Mouse (Mus musculus): Measurements from ENCODE around the gene Gm7271.

Gene Gm7271

GRCm38 (mm10) chr5:76483811-76484210, at the start of gene Gm7271:
Gene Gm7271 (plus strand): TSS chr5:76484040.
- no peak for DNase-seq

- DNase-seq, result no peak
Observed at GRCm38 (mm10) chr5:76437100-76437499, 46.7 kb upstream of the Gm7271 start.

GRCm38 (mm10) chr5:76437696-76438095, 46.1 kb upstream of the Gm7271 start:
- DNase-seq, result no peak

GRCm38 (mm10) chr5:76441431-76441830, 42.4 kb upstream of the Gm7271 start:
- no peak for DNase-seq

- DNase-seq, result no peak
Observed at GRCm38 (mm10) chr5:76474931-76475330, 8.9 kb upstream of the Gm7271 start.

- DNase-seq, result no peak
Observed at GRCm38 (mm10) chr5:76476873-76477272, 7.0 kb upstream of the Gm7271 start.

GRCm38 (mm10) chr5:76477764-76478163, 6.1 kb upstream of the Gm7271 start:
- DNase-seq, result no peak

GRCm38 (mm10) chr5:76495126-76495525, 11.3 kb downstream of the Gm7271 start:
- DNase-seq, result no peak

- DNase-seq, result no peak
Observed at GRCm38 (mm10) chr5:76522446-76522845, 38.6 kb downstream of the Gm7271 start.

GRCm38 (mm10) chr5:76524623-76525022, 40.8 kb downstream of the Gm7271 start:
- no peak for DNase-seq

GRCm38 (mm10) chr5:76525066-76525465, 41.2 kb downstream of the Gm7271 start:
- no peak for DNase-seq

- DNase-seq, result no peak
Observed at GRCm38 (mm10) chr5:76525829-76526228, 42.0 kb downstream of the Gm7271 start.

GRCm38 (mm10) chr5:76529040-76529703, 45.3 kb downstream of the Gm7271 start, which contains the start of gene Exoc1:
Gene Exoc1 (plus strand): TSS chr5:76529311.
- DNase-seq, result peak; percentile 91 to 92

GRCm38 (mm10) chr5:76529704-76530066, 45.8 kb downstream of the Gm7271 start:
- no peak for DNase-seq

GRCm38 (mm10) chr5:76533186-76533585, 49.3 kb downstream of the Gm7271 start:
- no peak for DNase-seq

GRCm38 (mm10) chr5:76536231-76536630, 52.4 kb downstream of the Gm7271 start:
- no peak for DNase-seq

GRCm38 (mm10) chr5:76537578-76537977, 53.7 kb downstream of the Gm7271 start:
- no peak for DNase-seq

GRCm38 (mm10) chr5:76540181-76540580, 56.3 kb downstream of the Gm7271 start:
- no peak for DNase-seq

- no peak for DNase-seq
Observed at GRCm38 (mm10) chr5:76540842-76541241, 57.0 kb downstream of the Gm7271 start.

GRCm38 (mm10) chr5:76543200-76543599, 59.4 kb downstream of the Gm7271 start:
- no peak for DNase-seq

- no peak for DNase-seq
Observed at GRCm38 (mm10) chr5:76550426-76550825, 66.6 kb downstream of the Gm7271 start.

GRCm38 (mm10) chr5:76565321-76565720, 81.5 kb downstream of the Gm7271 start:
- peak; percentile 11 to 18 for DNase-seq

Measured in cerebellum, postnatal 36 days (tissue).